8 mouse cellular contexts compared by ENCODE assay signal in the genomic region with DNA sequence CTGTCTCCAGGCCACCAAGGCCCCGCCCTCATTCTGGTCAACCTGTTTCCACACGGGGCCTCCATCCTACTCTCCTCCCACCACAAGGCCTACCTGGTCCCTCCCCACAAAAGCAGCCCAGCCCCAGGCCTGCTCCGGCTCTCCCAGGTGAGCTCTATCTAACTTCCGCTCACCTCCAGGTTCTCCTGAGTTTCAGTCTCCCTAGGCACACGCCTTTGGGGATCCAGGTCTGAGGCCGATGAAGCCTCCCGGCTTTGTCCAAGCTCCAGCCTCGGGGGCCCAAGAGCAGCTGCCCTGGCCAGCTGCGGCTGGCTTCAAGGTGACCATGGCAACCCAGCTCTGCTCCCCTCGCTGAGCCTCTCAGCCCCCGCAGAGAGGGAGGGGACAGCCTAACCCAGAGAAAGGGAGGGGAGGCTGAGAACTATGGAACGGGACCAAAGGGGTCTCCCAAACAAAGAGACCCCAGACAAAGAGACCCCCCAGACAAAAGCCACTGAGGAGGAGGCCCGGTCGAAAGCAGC. TPM values are rescaled to one million over a fixed set of nuclear protein-coding genes. Genes with fewer than 3 reads are reported as not detected.
DNase-seq lines count a peak whose midpoint lies in the region; ATAC-seq and TF ChIP-seq lines count a peak whose summit lies in the region.

No protein-coding gene starts in this region.

- H3K4me2 ChIP-seq in forebrain, embryonic 12.5 days: peak overlapping the region; percentile 88
- peak overlapping the region; percentile 67 for H3K4me2 ChIP-seq in kidney, postnatal 0 days (ENCODE audit: low read length)
- H3K4me2 ChIP-seq in neural tube, embryonic 12.5 days (replicated peaks): peak overlapping the region; percentile 88

- H3K4me3 ChIP-seq in C2C12 (ENCODE audit: insufficient read depth, poor library complexity, severe bottlenecking): no peak overlapping the region
- H3K4me3 ChIP-seq in forebrain, embryonic 12.5 days (replicated peaks): peak overlapping the region; percentile 72
- H3K4me3 ChIP-seq in kidney, postnatal 0 days (replicated peaks; ENCODE audit: low read depth, low read length): peak overlapping the region; percentile 40
- peak overlapping the region; percentile 87 for H3K4me3 ChIP-seq in neural tube, embryonic 12.5 days

- TF ChIP-seq CTCF in C2C12 (IDR thresholded peaks at IDR 0.05; ENCODE audit: control insufficient read depth, insufficient read depth, insufficient read length): no peak
- TF ChIP-seq CTCF in kidney, postnatal 0 days (IDR thresholded peaks at IDR 0.05; ENCODE audit: low read depth): no peak

- no peaks in the 10 kb centered on the region for H3K36me3 ChIP-seq in C2C12 (ENCODE audit: control insufficient read depth, insufficient read depth)
- peaks cover 6% of the 10 kb centered on the region; the same call in 1 of the 2 replicates for H3K36me3 ChIP-seq in forebrain, embryonic 12.5 days (replicated peaks)
- no peaks in the 10 kb centered on the region for H3K36me3 ChIP-seq in kidney, postnatal 0 days (ENCODE audit: insufficient read depth, low read length)
- no peaks in the 10 kb centered on the region; the same call in 1 of the 2 replicates for H3K36me3 ChIP-seq in neural tube, embryonic 12.5 days

- H3K79me2 ChIP-seq in C2C12 (ENCODE audit: control insufficient read depth, insufficient read depth): peaks cover 9% of the 10 kb centered on the region

- peak; percentile 84 for ATAC-seq in forebrain, embryonic 12.5 days (ENCODE audit: low FRiP score)
- ATAC-seq in kidney, postnatal 0 days (replicated peaks; ENCODE audit: low FRiP score, low read depth): 0 out of 2 replicates have a peak, but pooled peaks have one; percentile 18
- peak; percentile 79 for ATAC-seq in neural tube, embryonic 12.5 days (ENCODE audit: low FRiP score, low read depth)

- H3K4me1 ChIP-seq in forebrain, embryonic 12.5 days: peaks cover 57% of the 10 kb centered on the region
- H3K4me1 ChIP-seq in kidney, postnatal 0 days (replicated peaks; ENCODE audit: insufficient read depth, low read length): peaks cover 22% of the 10 kb centered on the region
- peaks cover 37% of the 10 kb centered on the region for H3K4me1 ChIP-seq in neural tube, embryonic 12.5 days

- H3K9ac ChIP-seq in forebrain, embryonic 12.5 days: peak overlapping the region; percentile 94
- H3K9ac ChIP-seq in kidney, postnatal 0 days (ENCODE audit: low read depth, low read length): peak overlapping the region; percentile 39
- peak overlapping the region; percentile 86 for H3K9ac ChIP-seq in neural tube, embryonic 12.5 days

- H3K27ac ChIP-seq in forebrain, embryonic 12.5 days: peak overlapping the region; percentile 99
- H3K27ac ChIP-seq in kidney, postnatal 0 days: peak overlapping the region; percentile 93
- H3K27ac ChIP-seq in neural tube, embryonic 12.5 days: peak overlapping the region; percentile 96

- WGBS in forebrain, embryonic 12.5 days: under 1% methylated on average over 14 of the region's 14 CpGs
- WGBS in kidney, postnatal 0 days: 3% methylated on average over 14 of the region's 14 CpGs
- whole genome bisulfite sequencing in neural tube, embryonic 12.5 days: under 1% methylated on average over 14 of the region's 14 CpGs

- H3K9me3 ChIP-seq in forebrain, embryonic 12.5 days: no peaks in the 10 kb centered on the region
- no peaks in the 10 kb centered on the region for H3K9me3 ChIP-seq in kidney, postnatal 0 days (replicated peaks; ENCODE audit: low read length)
- H3K9me3 ChIP-seq in neural tube, embryonic 12.5 days: no peaks in the 10 kb centered on the region

- peak; percentile 53 for DNase-seq in cerebellum, adult 9-10 months
- no peak for DNase-seq in cerebellum, adult 18-20 months
- DNase-seq in kidney, postnatal 0 days (ENCODE audit: low spot score): peak; percentile 80
- no peak for DNase-seq in spleen, postnatal 36 days (ENCODE audit: low spot score in 2 of 2)
- DNase-seq in ovary, postnatal 10 days (ENCODE audit: low spot score): no peak

- H3ac ChIP-seq in C2C12 (ENCODE audit: control insufficient read depth, insufficient read length, low read depth): peak overlapping the region; percentile 42

- H3K27me3 ChIP-seq in C2C12 (ENCODE audit: control insufficient read depth, insufficient read depth, insufficient read length): no peaks in the 10 kb centered on the region
- H3K27me3 ChIP-seq in forebrain, embryonic 12.5 days: no peaks in the 10 kb centered on the region
- no peaks in the 10 kb centered on the region for H3K27me3 ChIP-seq in kidney, postnatal 0 days (ENCODE audit: insufficient read depth, low read length)
- H3K27me3 ChIP-seq in neural tube, embryonic 12.5 days (replicated peaks): no peaks in the 10 kb centered on the region

- H3K79me3 ChIP-seq in C2C12 (ENCODE audit: low read depth): peaks cover 3% of the 10 kb centered on the region

TF ChIP-seq in C2C12, 6 proteins besides CTCF, POLR2A, EP300 and RAD21:
- TF ChIP-seq USF1 (IDR thresholded peaks at IDR 0.05; ENCODE audit: low read depth): no peak
- TF ChIP-seq CEBPB (IDR thresholded peaks at IDR 0.05; ENCODE audit: low read depth): no peak
- no peak for TF ChIP-seq MAX (IDR thresholded peaks at IDR 0.05)
- TF ChIP-seq MYOD1 (IDR thresholded peaks at IDR 0.05; ENCODE audit: control insufficient read depth, insufficient read length, low read depth): no peak
- TF ChIP-seq MYOG (IDR thresholded peaks at IDR 0.05; ENCODE audit: control insufficient read depth, extremely low read depth, insufficient read length): no peak
- TF ChIP-seq FOSL1 (IDR thresholded peaks at IDR 0.05; ENCODE audit: insufficient read depth, low read length, poor library complexity, severe bottlenecking): no peak

RNA-seq across cellular contexts. Expression of a gene that starts 0.6 kb away (rescaled TPM):
- polyA plus RNA-seq in C2C12 (2012; fragmentation: generic; extraction: Trizol): 56.6 TPM
- polyA plus RNA-seq in forebrain, embryonic 12.5 days (2016; fragmentation: Nextera tagmentation; extraction: Ambion mirVana): 176 and 185 TPM in 2 replicates
- polyA plus RNA-seq in kidney, postnatal 0 days (2015; fragmentation: Nextera tagmentation; extraction: Ambion mirVana): 89.1 and 94.3 TPM in 2 replicates
- 170 and 172 TPM in 2 replicates for polyA plus RNA-seq in neural tube, embryonic 12.5 days (2016; fragmentation: Nextera tagmentation; extraction: Ambion mirVana)

RNA-seq across cellular contexts. Expression of a gene that starts 30.3 kb away (rescaled TPM):
- polyA plus RNA-seq in C2C12 (2012; fragmentation: generic; extraction: Trizol): 40.6 TPM
- polyA plus RNA-seq in forebrain, embryonic 12.5 days (2016; fragmentation: Nextera tagmentation; extraction: Ambion mirVana): 39.0 and 40.7 TPM in 2 replicates
- polyA plus RNA-seq in kidney, postnatal 0 days (2015; fragmentation: Nextera tagmentation; extraction: Ambion mirVana): 35.6 and 36.5 TPM in 2 replicates
- polyA plus RNA-seq in neural tube, embryonic 12.5 days (2016; fragmentation: Nextera tagmentation; extraction: Ambion mirVana): 35.8 and 36.9 TPM in 2 replicates

RNA-seq across cellular contexts. Expression of a gene that starts 36.4 kb away (rescaled TPM):
- 12.6 TPM for polyA plus RNA-seq in C2C12 (2012; fragmentation: generic; extraction: Trizol)
- 16.8 and 22.3 TPM in 2 replicates for polyA plus RNA-seq in forebrain, embryonic 12.5 days (2016; fragmentation: Nextera tagmentation; extraction: Ambion mirVana)
- polyA plus RNA-seq in kidney, postnatal 0 days (2015; fragmentation: Nextera tagmentation; extraction: Ambion mirVana): 12.7 and 13.5 TPM in 2 replicates
- 14.9 and 15.2 TPM in 2 replicates for polyA plus RNA-seq in neural tube, embryonic 12.5 days (2016; fragmentation: Nextera tagmentation; extraction: Ambion mirVana)

Comparison
In these comparisons a context has a peak if more than half of its experiments do, and no peak if none do; other contexts are left out.
1. DNase-seq: peak in cerebellum, adult 9-10 months (single experiment) and kidney, postnatal 0 days (single experiment); none in cerebellum, adult 18-20 months (0 of 2), spleen, postnatal 36 days (0 of 2) and ovary, postnatal 10 days (single experiment).
2. ATAC-seq: peak in every context shown above with its lines; median percentile 84 in forebrain, embryonic 12.5 days; 79 in neural tube, embryonic 12.5 days; 18 in kidney, postnatal 0 days.
3. H3K9ac ChIP-seq: peak in every context shown above with its lines; median percentile 94 in forebrain, embryonic 12.5 days; 86 in neural tube, embryonic 12.5 days; 39 in kidney, postnatal 0 days.
4. Peak in every context shown above with its lines, with median percentiles within 50 percentile points of each other: H3K27ac ChIP-seq and H3K4me2 ChIP-seq.